Comparison of ENCODE assay signal across 1 mouse cellular context in genomic region chr1:36254635-36255360, GRCm38 (mm10).
TF ChIP-seq lines count a peak whose summit lies in the region.

No protein-coding gene starts in this region.

TF ChIP-seq in CH12.LX, 34 proteins besides CTCF, POLR2A, EP300 and RAD21 (continued from another document):
- peak; percentile 40; the same call in 1 of the 2 replicates for TF ChIP-seq IRF4 (IDR thresholded peaks at IDR 0.05; ENCODE audit: low read depth, low read length)
- no peak for TF ChIP-seq MAX (IDR thresholded peaks at IDR 0.05; ENCODE audit: low read length)
- TF ChIP-seq JUN (IDR thresholded peaks at IDR 0.05; ENCODE audit: insufficient read depth, low read depth, low read length) = no peak
